21 mouse cellular contexts compared by ENCODE assay signal in genomic region chr4:53590163-53590562, GRCm38 (mm10). TPM values are rescaled to one million over a fixed set of nuclear protein-coding genes. Genes with fewer than 3 reads are reported as not detected.
DNase-seq lines count a peak whose midpoint lies in the region; ATAC-seq and TF ChIP-seq lines count a peak whose summit lies in the region.
"Had no signal": no experiment of that assay in that cellular context is flagged by ENCODE, and none has a peak within 500 bp of the region (broad histone marks: within the 10 kb centered on the region; RNA-seq: fewer than 3 reads in every experiment).

No protein-coding gene starts in this region.

- no peak for TF ChIP-seq CTCF in liver, postnatal 0 days (IDR thresholded peaks at IDR 0.05; ENCODE audit: low read depth)

- DNase-seq in adrenal gland, postnatal 14 days: peak; percentile 24
- no peak for DNase-seq in adrenal gland, adult 2 months
- peak; percentile 24 to 31 for DNase-seq in heart, postnatal 10 days
- no peak for DNase-seq in heart, postnatal 25 days (ENCODE audit: low spot score)
- DNase-seq in kidney, postnatal 36 days: peak; percentile 12 to 43
- DNase-seq in liver, postnatal 0 days: peak; percentile 41
- no peak for DNase-seq in lung, postnatal 4 days
- DNase-seq: cerebellum, adult 8-10 months; gastrocnemius, postnatal 14 days; left cerebral cortex, postnatal 4 days; lung, embryonic 14.5 days; midbrain, embryonic 14.5 days; right cerebral cortex, postnatal 14 days had no signal

- no peak overlapping the region for H3K4me2 ChIP-seq in kidney, embryonic 15.5 days
- no peak overlapping the region for H3K4me2 ChIP-seq in liver, postnatal 0 days (ENCODE audit: low read depth, low read length)
- H3K4me2 ChIP-seq: forebrain, embryonic 15.5 days; heart, embryonic 15.5 days; hindbrain, embryonic 15.5 days; limb, embryonic 15.5 days; lung, embryonic 14.5 days; neural tube, embryonic 12.5 days had no signal

- no peaks in the 10 kb centered on the region for H3K27me3 ChIP-seq in kidney, embryonic 15.5 days
- H3K27me3 ChIP-seq in liver, postnatal 0 days (ENCODE audit: insufficient read depth, low read length): no peaks in the 10 kb centered on the region
- H3K27me3 ChIP-seq: forebrain, embryonic 15.5 days; heart, embryonic 15.5 days; hindbrain, embryonic 15.5 days; limb, embryonic 15.5 days; megakaryocyte, embryonic 14.5 days; neural tube, embryonic 12.5 days had no signal

- no peaks in the 10 kb centered on the region for H3K9me3 ChIP-seq in kidney, embryonic 15.5 days (replicated peaks)
- no peaks in the 10 kb centered on the region for H3K9me3 ChIP-seq in liver, postnatal 0 days (ENCODE audit: low read length)
- H3K9me3 ChIP-seq: embryonic facial prominence, embryonic 10.5 days; forebrain, embryonic 15.5 days; heart, embryonic 15.5 days; hindbrain, embryonic 15.5 days; limb, embryonic 15.5 days; neural tube, embryonic 12.5 days had no signal

- no peak for TF ChIP-seq EP300 in liver, postnatal 0 days (IDR thresholded peaks at IDR 0.05; ENCODE audit: low read depth)

- no peaks in the 10 kb centered on the region for H3K36me3 ChIP-seq in kidney, embryonic 15.5 days
- H3K36me3 ChIP-seq in liver, postnatal 0 days (replicated peaks; ENCODE audit: insufficient read depth, low read length): no peaks in the 10 kb centered on the region
- H3K36me3 ChIP-seq: embryonic facial prominence, embryonic 10.5 days; forebrain, embryonic 15.5 days; heart, embryonic 15.5 days; hindbrain, embryonic 15.5 days; limb, embryonic 15.5 days; neural tube, embryonic 12.5 days had no signal

- intact Hi-C loops in heart, postnatal 10 days (cut with DNase I): loop anchor here (5.0 kb wide), 4 partner anchors 148 to 558 kb away; partner anchors contain the start of gene Slc44a1
- intact Hi-C loops in heart, postnatal 25 days (cut with DNase I): loop anchor here (5.0 to 10.0 kb wide), 3 partner anchors 208 to 478 kb away; no protein-coding TSS in a partner anchor

- H3K9ac ChIP-seq in kidney, embryonic 15.5 days: no peak overlapping the region
- H3K9ac ChIP-seq in liver, postnatal 0 days (replicated peaks): no peak overlapping the region
- H3K9ac ChIP-seq: forebrain, embryonic 15.5 days; heart, embryonic 15.5 days; hindbrain, embryonic 15.5 days; limb, embryonic 15.5 days; lung, embryonic 14.5 days; neural tube, embryonic 12.5 days had no signal

- no peak overlapping the region for H3K27ac ChIP-seq in kidney, embryonic 15.5 days
- no peak overlapping the region for H3K27ac ChIP-seq in liver, postnatal 0 days (ENCODE audit: low read depth)
- H3K27ac ChIP-seq: embryonic facial prominence, embryonic 10.5 days; forebrain, embryonic 15.5 days; heart, embryonic 15.5 days; hindbrain, embryonic 15.5 days; limb, embryonic 15.5 days; neural tube, embryonic 12.5 days had no signal

- 0 out of 2 replicates have a peak, but pooled peaks cover 13% of the 10 kb centered on the region for H3K4me1 ChIP-seq in kidney, embryonic 15.5 days
- peaks cover 7% of the 10 kb centered on the region for H3K4me1 ChIP-seq in liver, postnatal 0 days (ENCODE audit: insufficient read depth)
- H3K4me1 ChIP-seq: forebrain, embryonic 15.5 days; limb, embryonic 15.5 days; neural tube, embryonic 12.5 days had no signal

- WGBS in kidney, embryonic 15.5 days: 75% methylated on average over 4 of the region's 4 CpGs
- 52% methylated on average over 4 of the region's 4 CpGs for WGBS in liver, postnatal 0 days (ENCODE audit: insufficient replicate concordance)

- no peak overlapping the region for H3K4me3 ChIP-seq in kidney, embryonic 15.5 days (replicated peaks)
- no peak overlapping the region for H3K4me3 ChIP-seq in liver, postnatal 0 days (ENCODE audit: low read depth, low read length)
- H3K4me3 ChIP-seq: embryonic facial prominence, embryonic 10.5 days; forebrain, embryonic 15.5 days; heart, embryonic 15.5 days; hindbrain, embryonic 15.5 days; limb, embryonic 15.5 days; megakaryocyte, embryonic 14.5 days; neural tube, embryonic 12.5 days had no signal

- no peak for ATAC-seq in kidney, embryonic 15.5 days (replicated peaks; ENCODE audit: low FRiP score)
- ATAC-seq in liver, postnatal 0 days: no peak
- ATAC-seq: forebrain, embryonic 15.5 days had no signal

RNA-seq across cellular contexts. Expression of gene Fsd1l, which starts 41.1 kb away (rescaled TPM):
- total RNA-seq in adrenal gland, postnatal 14 days (2021): 9.2 TPM in 2 replicates
- total RNA-seq in adrenal gland, adult 2 months (2021): 1 to 10 TPM; 6.9 to 7.3 TPM
- 0.12 TPM in 2 replicates for polyA plus RNA-seq in adrenal gland, adult 2 months (2012; rRNA removed)
- 10 to 100 TPM; 44.3 to 59.0 TPM for total RNA-seq in heart, postnatal 10 days (2021)
- 10 to 100 TPM; 46.3 to 46.8 TPM for total RNA-seq in heart, postnatal 25 days (2021)
- polyA plus RNA-seq in kidney, embryonic 15.5 days (2015; fragmentation: Nextera tagmentation; extraction: Ambion mirVana): 9.6 and 11.5 TPM in 2 replicates
- polyA plus RNA-seq in liver, postnatal 0 days (2015; fragmentation: Nextera tagmentation; extraction: Ambion mirVana): 0.96 and 0.97 TPM in 2 replicates

Comparison
In these comparisons a context has a peak if more than half of its experiments do, and no peak if none do; other contexts are left out.
1. DNase-seq: peak in adrenal gland, postnatal 14 days (single experiment), heart, postnatal 10 days (2 of 2), kidney, postnatal 36 days (2 of 2) and liver, postnatal 0 days (single experiment); none in adrenal gland, adult 2 months (single experiment), heart, postnatal 25 days (single experiment) and lung, postnatal 4 days (0 of 2).